Mouse (Mus musculus): Measurements from ENCODE around the gene Gak. TPM values are rescaled to one million over a fixed set of nuclear protein-coding genes. Genes with fewer than 3 reads are reported as not detected.

Gak gene
- total RNA-seq (2015; ENCODE audit: low replicate concordance), result 24.8 and 36.8 TPM in 2 replicates
- 25.4 and 31.9 TPM in 2 replicates for total RNA-seq (2017; ENCODE audit: low replicate concordance)

DNA sequence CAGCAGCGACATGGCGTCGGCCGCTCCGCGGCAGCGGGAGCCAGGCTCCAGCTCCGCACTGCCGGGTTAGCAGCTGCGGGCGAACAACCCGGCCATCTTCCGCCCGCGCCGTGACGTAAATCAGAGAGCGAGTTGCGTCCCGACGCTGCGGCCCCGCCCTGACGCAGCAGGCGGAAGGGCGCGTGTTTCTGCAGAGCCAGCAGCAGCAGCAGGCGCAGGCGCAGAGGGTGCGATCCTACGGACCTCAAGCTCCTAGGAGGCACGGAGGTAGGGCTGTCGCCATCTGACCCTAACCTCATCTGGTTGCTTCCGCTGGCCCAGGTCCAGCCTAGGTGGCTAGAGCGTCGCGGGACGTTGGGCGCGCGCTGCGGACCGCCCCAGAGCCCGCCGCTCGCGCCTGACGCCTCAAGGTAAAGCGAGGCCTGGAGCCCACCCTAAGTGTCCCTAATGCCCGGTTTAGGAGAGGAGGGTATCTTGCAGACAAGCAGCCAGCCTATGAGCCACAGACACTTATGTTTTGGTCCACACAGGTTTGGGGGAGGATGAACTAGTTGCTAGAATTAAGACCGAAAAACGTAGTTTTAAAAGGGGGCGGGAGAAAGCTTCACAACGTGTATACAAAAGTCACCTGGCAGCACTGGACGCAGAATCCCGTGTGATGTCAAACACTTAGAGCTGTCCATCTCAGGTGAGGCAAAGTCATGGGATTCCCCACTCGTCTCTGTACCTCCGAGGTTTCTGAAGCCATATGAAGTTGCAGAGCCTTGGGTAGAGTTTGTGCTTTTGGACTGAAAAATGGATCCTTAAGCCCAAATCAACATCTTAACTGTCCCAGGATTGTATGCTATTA lies at the start of gene Gak, which contains the start of gene Tmem175:
Gene Gak, minus strand, starts transcription at position 122 of the 850 bp plus-strand sequence.
Gene Tmem175, plus strand, starts transcription at position 137 of the 850 bp plus-strand sequence.
- peak; percentile 99 for ATAC-seq (replicated peaks; ENCODE audit: low FRiP score, poor library complexity, severe bottlenecking)

DNA sequence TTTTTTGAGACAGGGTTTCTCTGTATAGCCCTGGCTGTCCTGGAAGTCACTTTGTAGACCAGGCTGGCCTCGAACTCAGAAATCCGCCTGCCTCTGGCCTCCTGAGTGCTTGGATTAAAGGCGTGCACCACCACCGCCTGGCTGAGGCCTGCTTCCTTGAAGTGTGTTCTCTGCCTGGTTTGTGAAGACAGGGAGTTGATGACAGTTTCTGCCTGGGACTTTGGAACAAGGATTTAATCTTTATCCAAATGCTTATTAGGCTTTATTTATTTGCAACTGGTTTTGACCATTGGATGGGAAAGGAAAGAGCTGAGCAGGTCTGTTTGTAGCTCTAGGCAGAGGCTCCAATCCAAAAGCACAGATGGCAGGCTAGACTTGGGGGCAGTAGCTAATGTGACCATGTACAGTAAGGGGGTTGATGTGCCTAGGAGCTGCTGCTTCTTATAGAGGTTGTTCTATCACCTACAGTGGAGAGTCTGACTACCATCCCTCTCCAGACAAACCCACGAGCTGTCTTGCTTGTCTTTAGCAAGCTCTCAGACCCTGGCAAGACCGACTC lies 48.8 kb upstream of the Gak start:
- no peak for ATAC-seq (replicated peaks; ENCODE audit: low FRiP score, poor library complexity, severe bottlenecking)

DNA sequence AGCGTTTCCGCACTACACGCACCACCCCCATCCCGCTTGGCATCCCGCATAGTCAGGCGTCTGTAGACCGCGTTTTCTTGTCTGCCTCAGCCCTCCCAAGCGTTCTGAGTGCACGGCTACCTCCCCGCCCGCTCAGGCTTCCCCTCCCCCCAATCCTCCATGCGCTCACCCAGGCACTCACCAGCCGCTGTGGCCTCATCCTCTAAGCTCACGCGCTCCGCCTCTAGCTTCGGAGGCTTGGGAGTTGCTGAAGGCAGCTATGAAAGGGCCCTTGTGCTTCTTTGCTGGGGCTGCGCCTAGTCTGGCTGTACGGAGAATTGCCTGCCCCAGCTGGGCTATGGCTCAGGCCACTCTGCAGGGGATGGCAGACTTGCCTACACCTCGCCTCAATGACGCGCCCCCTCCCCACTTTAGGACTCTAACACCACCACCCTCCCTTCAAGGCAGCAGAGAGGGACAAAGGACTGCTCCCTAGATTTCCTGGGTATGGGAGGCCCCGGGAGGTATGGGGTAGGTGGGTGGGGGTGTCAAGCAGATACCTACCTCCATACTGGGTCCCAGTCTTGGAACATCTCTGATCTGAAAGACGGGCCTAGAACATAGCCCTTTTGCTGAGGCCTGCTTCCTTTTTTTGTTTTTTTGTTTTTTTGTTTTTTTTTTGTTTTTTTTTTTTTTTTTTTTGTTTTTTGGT lies 48.2 kb upstream of the Gak start:
- ATAC-seq (replicated peaks; ENCODE audit: low FRiP score, poor library complexity, severe bottlenecking), result no peak

DNA sequence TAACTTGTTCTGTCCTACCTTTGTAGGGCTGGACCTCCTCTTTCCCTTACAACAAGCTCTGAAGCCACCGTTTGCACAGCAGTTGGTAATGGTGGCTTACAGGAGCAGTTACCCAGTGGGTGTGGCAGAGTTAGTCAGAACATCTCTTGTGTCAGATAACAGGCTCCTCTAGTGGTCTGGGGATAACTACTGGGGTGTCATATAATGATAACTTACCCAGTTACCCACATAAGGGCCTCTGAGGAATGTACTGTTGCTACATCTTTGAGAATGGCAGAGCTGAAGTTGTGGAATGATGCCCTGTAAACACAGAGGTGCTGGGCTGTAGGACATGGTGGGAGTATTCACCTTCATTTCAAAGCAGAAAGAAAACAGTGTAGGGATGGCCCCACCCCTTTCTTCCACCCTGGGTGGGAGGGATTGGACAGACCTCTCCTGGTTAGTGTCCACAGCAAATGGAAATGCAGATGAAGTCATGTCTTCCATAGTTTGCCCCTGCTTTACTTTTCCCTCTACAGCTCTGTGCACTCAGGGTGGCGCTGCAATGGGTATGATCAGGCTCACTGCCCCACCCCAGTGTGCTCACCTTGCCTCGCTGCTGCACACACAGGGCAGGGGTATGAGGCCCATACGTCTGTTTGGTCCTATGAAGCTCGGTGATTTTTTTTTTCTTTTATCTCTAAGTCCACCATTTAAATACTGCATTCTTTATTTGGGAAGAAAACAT lies 47.4 kb upstream of the Gak start:
- peak; percentile 65 for ATAC-seq (replicated peaks; ENCODE audit: low FRiP score, poor library complexity, severe bottlenecking)

DNA sequence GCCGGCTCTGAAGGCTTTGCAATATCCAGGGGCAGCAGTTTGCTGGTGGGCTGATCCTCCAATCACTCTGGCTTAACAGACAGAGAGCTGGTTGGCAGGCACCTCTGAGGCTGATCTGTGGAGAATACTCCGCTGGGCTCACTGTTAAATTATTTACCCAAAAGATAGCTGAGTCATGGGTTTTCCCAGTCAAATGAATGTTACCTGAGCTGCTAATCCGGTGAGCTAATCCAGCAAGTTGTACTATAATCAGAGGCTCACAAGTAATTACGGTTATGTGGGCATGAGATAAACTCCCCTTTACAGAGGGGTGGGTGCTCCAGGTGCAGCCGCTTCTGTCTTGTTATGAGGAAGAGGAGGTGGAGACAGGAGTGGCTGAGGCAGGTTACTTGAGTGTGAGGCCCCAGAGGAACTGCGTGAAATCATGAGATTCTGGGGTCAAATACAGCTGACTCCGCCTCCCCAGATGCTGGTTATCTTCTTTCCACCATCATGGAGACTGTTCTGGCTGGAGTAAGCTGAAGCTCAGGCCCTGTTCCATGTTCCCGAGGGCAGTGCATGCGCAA lies 45.8 kb upstream of the Gak start, which contains the start of gene Slc26a1:
Gene Slc26a1, minus strand, starts transcription at position 319 of the 566 bp plus-strand sequence.
- ATAC-seq (replicated peaks; ENCODE audit: low FRiP score, poor library complexity, severe bottlenecking), result peak; percentile 37

DNA sequence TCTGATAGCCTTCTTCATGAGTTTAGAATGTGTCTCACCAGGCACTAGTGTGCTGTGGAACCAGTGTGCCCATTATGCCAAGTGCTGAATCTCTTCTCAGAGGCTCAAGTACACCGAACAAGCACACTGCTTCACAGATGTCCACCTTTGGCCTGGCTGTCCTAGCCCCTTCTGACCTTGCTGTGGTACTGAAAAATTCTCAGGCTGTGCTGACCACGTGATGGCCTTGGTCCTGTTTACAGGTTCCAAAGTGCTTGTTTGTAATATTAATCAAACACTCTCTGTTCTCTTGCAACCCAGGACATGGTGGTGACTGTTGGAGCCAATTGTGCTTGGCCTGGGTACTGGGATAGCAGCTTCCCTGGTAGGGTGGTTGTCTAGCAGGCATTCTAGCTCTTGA lies 45.1 kb upstream of the Gak start:
- ATAC-seq (replicated peaks; ENCODE audit: low FRiP score, poor library complexity, severe bottlenecking), result no peak

DNA sequence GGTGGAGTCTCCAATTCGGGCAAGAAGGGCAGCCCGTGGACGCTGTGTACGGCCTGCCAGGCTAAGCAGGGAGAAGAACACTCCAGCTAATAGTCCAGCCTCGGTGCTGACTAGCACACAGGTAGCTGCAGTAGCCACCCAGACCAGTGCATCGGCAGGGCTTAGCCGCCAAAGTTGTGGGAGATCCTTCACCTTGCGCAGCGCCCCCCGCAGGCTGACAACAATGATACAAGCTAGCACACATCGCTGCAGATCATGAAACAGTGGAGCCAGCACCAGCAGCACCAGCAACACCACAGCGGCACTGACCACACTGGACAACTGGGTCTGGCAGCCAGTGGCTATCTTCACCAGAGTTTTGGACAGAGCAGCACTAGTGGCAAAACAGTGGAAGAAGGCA lies 42.2 kb upstream of the Gak start:
- ATAC-seq (replicated peaks; ENCODE audit: low FRiP score, poor library complexity, severe bottlenecking), result no peak

DNA sequence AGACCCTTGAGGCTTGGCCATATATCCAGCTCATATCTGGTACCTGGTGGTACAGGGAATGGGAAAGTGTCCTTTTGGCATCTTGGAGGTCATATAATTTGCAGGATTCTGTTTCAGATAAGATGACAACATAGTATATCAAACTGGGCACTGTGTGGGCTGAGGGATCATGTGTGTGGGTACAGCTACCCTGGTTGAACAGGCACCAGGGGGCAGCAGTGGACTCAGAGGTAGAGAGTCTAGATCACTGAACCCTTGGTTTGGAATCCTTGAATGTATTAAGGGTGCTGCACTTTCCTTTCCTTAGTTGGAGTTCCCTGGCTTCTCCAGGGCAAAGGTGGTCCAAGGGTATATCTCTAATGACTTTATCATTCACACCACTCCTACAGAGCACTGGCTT lies 41.2 kb upstream of the Gak start:
- ATAC-seq (replicated peaks; ENCODE audit: low FRiP score, poor library complexity, severe bottlenecking), result peak; percentile 48

DNA sequence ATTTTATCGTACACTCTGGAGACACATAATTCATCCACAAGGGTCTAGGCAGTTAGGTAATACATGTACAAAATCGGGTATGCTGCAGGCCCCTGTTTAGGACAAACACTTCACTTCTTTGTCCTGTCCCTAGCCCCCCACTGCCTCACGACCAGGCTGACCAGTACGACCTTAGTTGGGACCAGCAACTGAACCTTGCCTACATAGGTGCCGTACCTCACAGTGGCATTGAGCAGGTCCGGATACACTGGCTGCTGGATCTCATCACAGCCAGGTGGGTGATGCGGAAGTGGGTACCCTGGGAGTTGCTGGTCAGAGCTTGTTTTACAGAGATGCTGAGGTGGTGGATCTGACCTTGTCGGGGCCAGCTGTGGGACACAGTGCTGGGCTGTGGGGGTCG lies 40.4 kb upstream of the Gak start:
- no peak for ATAC-seq (replicated peaks; ENCODE audit: low FRiP score, poor library complexity, severe bottlenecking)

DNA sequence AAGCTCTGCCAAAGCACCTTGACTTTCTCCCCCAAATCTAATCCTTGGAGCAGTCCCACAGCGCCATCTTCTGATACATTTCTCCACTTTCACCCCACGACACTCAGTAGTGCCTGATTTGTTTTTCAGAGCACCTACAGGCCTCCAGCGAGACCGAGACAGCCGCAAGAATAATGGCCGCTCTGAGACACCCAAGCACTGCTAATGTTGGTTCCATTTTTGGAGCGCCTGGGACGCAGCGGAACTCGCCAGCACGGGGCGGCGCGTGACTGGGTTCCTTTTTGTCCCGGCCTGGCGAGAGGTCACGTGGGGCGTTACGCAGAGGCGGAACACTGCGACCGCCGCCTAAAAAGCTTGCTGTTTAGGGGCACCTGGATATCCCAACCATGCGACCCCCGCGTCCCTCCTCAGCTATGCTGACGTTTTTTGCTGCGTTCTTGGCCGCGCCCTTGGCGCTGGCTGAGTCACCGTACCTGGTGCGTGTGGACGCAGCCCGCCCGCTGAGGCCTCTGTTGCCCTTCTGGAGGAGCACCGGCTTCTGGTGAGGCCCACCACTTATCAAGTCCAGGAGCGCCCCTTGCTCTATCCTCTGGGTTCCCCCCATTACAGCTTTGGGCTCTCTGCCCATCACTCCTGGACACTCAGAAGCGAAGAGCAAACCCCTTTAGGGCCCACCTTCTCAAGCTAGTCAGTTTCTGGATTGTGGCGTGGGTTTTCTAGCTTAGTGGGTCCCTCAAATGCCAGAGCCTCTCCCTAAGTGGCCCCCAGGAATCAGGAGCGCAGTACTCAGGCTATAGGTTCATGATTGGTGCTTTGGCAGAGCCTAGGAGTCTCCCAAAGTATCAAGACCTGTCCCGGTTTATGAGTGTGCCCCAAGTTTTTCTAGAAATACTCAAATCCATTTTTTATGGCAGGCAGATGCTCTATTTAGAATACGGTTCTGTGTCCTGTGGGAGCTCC lies 39.7 kb upstream of the Gak start, which contains the start of gene Dgkq:
Gene Dgkq, minus strand, starts transcription at position 696 of the 960 bp plus-strand sequence.
- ATAC-seq (replicated peaks; ENCODE audit: low FRiP score, poor library complexity, severe bottlenecking), result peak; percentile 85

DNA sequence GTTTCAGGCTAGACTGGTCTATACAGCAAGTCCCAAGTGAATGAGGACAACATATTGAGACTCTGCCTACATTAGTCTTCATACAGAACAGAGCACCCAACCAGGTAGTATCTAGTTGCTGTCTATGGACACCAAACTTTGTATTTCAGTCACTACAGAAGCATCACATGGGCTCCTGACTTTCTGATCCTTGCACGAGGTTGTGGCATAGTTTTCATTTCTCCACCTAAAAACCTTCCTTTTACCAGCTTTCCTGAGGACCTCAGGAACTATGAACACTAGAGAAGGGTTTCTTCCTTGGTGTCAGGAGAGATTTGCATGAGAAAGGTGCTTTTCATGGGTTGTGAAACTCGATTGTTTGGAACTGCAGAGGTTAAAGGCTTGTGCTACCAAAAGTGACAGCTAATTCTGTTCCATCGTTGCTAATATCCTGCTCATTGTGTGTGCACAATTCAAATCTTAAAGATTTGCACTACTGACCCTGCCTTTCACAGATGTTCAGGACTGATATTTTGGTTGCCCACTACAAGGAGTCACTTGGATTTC lies 38.9 kb upstream of the Gak start:
- ATAC-seq (replicated peaks; ENCODE audit: low FRiP score, poor library complexity, severe bottlenecking), result no peak

DNA sequence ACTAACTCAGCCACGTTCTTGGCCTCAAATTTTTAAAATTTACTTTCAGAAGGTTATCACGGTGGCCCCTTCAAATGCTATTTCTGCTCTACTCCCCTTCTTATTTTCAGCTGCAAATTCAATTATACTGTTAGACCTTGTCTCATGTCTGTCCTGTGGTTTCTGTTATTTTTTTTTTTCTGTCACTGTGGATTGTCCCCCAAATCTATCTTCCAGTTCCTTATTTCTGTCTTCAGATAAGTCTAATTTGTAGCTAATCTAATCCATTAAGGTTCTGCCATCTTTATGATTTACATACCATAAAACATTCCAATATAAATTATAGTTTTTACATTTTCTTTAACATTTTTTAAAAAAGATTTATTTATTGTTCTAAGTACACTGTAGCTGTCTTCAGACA lies 37.8 kb upstream of the Gak start:
- no peak for ATAC-seq (replicated peaks; ENCODE audit: low FRiP score, poor library complexity, severe bottlenecking)

DNA sequence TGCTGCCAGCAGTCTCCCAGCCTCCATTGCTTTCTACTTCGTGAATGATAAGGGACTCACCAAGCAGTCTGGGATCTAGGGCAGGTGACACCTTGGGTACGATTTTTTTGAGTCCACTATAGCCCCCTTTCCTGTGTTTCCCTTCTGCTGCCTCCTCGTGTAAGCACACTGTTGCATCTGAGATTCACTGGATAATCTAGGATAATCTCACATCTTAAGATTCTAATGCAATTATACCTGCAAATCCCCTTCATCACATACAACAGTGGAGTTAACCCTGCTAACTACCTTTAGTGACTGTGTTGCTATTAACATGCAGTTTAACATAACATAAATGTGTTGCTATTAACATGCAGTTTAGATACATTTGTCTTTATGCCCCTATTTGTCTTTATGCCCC lies 35.5 kb upstream of the Gak start:
- ATAC-seq (replicated peaks; ENCODE audit: low FRiP score, poor library complexity, severe bottlenecking), result no peak

DNA sequence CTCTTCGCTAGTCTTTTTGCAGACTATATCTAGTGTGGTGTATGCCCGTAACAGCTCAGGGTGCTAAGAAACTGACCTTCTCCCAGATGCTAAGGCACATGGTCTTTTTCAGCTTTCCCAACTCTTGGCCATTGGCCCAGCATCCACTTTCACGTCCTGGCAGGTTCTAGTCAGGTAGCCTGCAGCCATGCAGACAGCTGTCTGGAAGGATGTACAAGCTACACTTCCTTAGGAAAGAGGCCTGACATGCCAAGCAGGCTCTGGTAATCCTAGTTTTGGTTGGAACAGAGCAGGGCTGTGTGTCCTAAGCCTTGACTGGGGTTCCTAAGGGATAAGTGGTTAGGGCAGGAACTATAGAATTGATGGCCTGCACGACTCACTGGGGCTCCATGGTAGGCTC lies 33.2 kb upstream of the Gak start:
- no peak for ATAC-seq (replicated peaks; ENCODE audit: low FRiP score, poor library complexity, severe bottlenecking)

DNA sequence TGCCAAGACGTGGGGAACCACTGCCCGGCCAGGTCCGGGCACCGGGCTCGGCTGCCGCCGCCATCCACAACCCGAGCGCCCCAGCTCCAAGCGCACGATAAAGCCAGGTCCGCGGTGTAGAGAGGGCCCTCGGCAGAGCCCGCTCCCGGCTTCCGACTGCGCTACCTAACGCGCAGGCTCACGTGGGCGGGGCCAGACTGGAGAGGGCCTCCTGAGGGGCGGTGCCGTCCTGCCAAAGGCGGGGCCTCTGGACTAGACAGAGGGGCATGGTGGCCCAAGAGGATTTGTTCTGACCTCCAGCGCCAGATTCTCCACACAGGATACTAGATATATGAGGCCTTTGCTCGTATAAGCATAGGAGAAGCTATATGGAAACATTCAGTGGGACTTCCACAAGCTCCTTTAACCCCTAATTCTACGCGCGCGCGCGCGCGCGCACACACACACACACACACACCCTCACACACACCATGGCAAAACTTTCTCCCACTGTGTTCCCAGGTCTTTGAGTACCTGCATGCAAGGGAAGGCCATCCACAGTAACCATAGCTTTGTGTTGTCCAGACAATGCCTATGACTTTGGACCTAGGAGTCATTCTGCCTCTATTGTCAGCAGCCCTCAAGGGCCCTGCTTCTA lies 31.2 kb upstream of the Gak start:
- ATAC-seq (replicated peaks; ENCODE audit: low FRiP score, poor library complexity, severe bottlenecking), result peak; percentile 98

DNA sequence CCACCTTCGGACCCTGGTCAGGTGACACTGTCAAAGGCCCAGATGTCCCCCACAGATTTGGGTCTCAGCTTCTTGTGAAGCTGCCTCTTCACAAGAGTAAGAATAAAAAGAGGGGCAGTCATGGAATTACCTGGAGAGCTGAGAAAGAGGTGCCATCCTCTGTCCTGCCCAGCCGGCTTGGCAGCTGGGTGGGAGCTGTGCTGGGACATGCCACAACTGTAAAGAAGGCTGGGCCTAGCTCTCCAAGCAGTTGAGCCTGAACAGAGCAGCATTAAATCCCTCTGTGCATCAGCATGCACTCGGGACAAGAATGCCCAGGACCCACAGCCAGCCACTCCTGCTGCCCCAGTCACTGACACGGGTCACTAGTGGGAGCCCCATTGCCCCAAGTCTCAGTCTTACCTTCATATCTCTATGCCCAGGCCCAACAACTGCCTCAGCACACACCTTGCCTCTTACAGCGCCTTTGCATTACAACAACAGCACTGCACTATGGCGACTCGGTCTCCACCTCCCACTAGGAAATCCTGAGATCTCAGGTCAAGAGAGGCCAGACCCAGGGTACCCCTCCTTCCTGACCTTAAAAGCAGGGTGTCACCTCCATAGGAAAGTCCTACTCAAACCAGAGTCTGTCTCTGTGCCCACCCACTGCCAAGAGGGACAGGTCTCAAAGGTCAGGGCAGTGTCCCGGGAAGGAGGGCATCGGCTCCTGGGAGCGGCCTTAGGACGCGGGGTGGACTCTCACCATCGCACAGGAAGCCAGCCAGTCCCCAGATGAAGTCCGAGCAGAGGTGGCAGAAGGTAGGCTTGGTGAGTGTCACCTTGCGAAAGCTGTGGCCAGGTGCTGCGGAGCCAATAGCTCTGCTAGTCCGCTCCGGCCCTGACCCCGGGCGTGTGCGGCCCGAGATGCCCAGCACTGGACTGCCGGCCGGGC lies 30.4 kb upstream of the Gak start, which contains the start of gene Idua:
Gene Idua, plus strand, starts transcription at position 634 of the 934 bp plus-strand sequence.
- peak; percentile 49 for ATAC-seq (replicated peaks; ENCODE audit: low FRiP score, poor library complexity, severe bottlenecking)

DNA sequence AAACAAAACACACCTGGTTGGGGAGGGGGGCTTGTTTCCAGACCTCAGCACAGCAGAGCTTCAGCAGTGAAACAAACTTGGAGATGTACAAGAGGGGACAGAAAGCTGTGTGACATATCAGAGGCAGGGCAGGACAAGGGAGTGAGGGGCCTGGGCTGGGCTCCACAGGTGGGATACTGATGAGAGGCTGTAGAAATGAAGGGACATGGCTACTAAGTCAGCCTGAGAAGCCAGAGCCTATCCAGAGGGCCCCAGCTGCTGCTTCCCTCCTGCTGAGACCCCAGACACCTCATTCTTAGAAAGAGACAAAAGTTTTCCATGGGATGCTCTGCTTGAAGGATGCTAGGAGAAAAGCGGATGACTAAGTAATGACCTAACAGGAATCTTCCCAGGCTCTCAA lies 29.1 kb upstream of the Gak start:
- ATAC-seq (replicated peaks; ENCODE audit: low FRiP score, poor library complexity, severe bottlenecking), result no peak

All from erythroblast, adult 5-6 weeks (primary cell).